Mouse (Mus musculus): ENCODE data around the gene Vps26c. TPM values are rescaled to one million over a fixed set of nuclear protein-coding genes. Genes with fewer than 3 reads are reported as not detected.
A peak's percentile ranks its signal among the peaks of the same experiment; 100 is the strongest.

Vps26c gene
- polyA plus RNA-seq (2015; fragmentation: Nextera tagmentation; extraction: Ambion mirVana): 90.0 and 93.4 TPM in 2 replicates

GRCm38 (mm10) chr16:94526344-94527151, at the start of gene Vps26c:
TSS of gene Vps26c (minus strand) at chr16:94526830.
- H3K27me3 ChIP-seq (replicated peaks): no peaks in the 10 kb centered on the region
- WGBS: under 1% methylated on average over 93 of the region's 93 CpGs

GRCm38 (mm10) chr16:94575757-94576156, 49.1 kb upstream of the Vps26c start:
- Histone ChIP-seq H3K9ac (replicated peaks) (no peak overlapping the region), H3K27ac (replicated peaks) (no peak overlapping the region), H3K9me3 (replicated peaks) (no peaks in the 10 kb centered on the region), H3K4me1 (peaks cover 63% of the 10 kb centered on the region), H3K4me2 (no peak overlapping the region), H3K36me3 (no peaks in the 10 kb centered on the region), H3K27me3 (replicated peaks) (no peaks in the 10 kb centered on the region), H3K4me3 (replicated peaks) (no peak overlapping the region)
- no peak for ATAC-seq (ENCODE audit: low FRiP score)
- WGBS: 70% methylated on average over 5 of the region's 5 CpGs

More at GRCm38 (mm10) chr16:94526344-94527151, at the start of gene Vps26c:
- Histone ChIP-seq H3K4me3 (replicated peaks) (peak within 1 kb of the TSS; percentile 67), H3K4me1 (peaks cover 37% of the 10 kb centered on the region), H3K9ac (replicated peaks) (peak within 1 kb of the TSS; percentile 70), H3K36me3 (no peaks in the 10 kb centered on the region), H3K27ac (replicated peaks) (peak within 1 kb of the TSS; percentile 97), H3K4me2 (peak within 1 kb of the TSS; percentile 69), H3K9me3 (replicated peaks) (no peaks in the 10 kb centered on the region)
- peak; percentile 92 for ATAC-seq (ENCODE audit: low FRiP score)

- Histone ChIP-seq H3K4me3 (replicated peaks) (no peak overlapping the region), H3K9ac (replicated peaks) (no peak overlapping the region), H3K36me3 (no peaks in the 10 kb centered on the region), H3K4me1 (peaks cover 59% of the 10 kb centered on the region), H3K4me2 (no peak overlapping the region), H3K27ac (replicated peaks) (no peak overlapping the region), H3K27me3 (replicated peaks) (no peaks in the 10 kb centered on the region), H3K9me3 (replicated peaks) (no peaks in the 10 kb centered on the region)
- no peak for ATAC-seq (ENCODE audit: low FRiP score)
Measured at GRCm38 (mm10) chr16:94574718-94575094, 48.1 kb upstream of the Vps26c start.

- H3K9me3 ChIP-seq (replicated peaks): no peaks in the 10 kb centered on the region
- ATAC-seq (ENCODE audit: low FRiP score): no peak
- no peak overlapping the region for H3K4me2 ChIP-seq
- no peak overlapping the region for H3K4me3 ChIP-seq (replicated peaks)
- no peak overlapping the region for H3K27ac ChIP-seq (replicated peaks)
- H3K27me3 ChIP-seq (replicated peaks): no peaks in the 10 kb centered on the region
- H3K9ac ChIP-seq (replicated peaks): no peak overlapping the region
- WGBS: 83% methylated on average over 3 of the region's 3 CpGs
- no peaks in the 10 kb centered on the region for H3K36me3 ChIP-seq
- H3K4me1 ChIP-seq: peaks cover 55% of the 10 kb centered on the region
Measured at GRCm38 (mm10) chr16:94574025-94574717, 47.5 kb upstream of the Vps26c start.

GRCm38 (mm10) chr16:94572422-94572821, 45.8 kb upstream of the Vps26c start:
- 57% methylated on average over 2 of the region's 2 CpGs for WGBS
- Histone ChIP-seq H3K4me3 (replicated peaks) (peak overlapping the region; percentile 16), H3K36me3 (no peaks in the 10 kb centered on the region), H3K27ac (replicated peaks) (no peak overlapping the region), H3K4me1 (peaks cover 57% of the 10 kb centered on the region), H3K9me3 (replicated peaks) (no peaks in the 10 kb centered on the region), H3K9ac (replicated peaks) (peak overlapping the region; percentile 32; the same call in 1 of the 2 replicates), H3K4me2 (peak overlapping the region; percentile 40), H3K27me3 (replicated peaks) (no peaks in the 10 kb centered on the region)
- ATAC-seq (ENCODE audit: low FRiP score): no peak

GRCm38 (mm10) chr16:94571111-94571993, 44.7 kb upstream of the Vps26c start:
- WGBS: 25% methylated on average over 10 of the region's 10 CpGs
- no peak for ATAC-seq (ENCODE audit: low FRiP score)
- H3K27ac ChIP-seq (replicated peaks): peak overlapping the region; percentile 100
- H3K9me3 ChIP-seq (replicated peaks): no peaks in the 10 kb centered on the region
- H3K4me2 ChIP-seq: peak overlapping the region; percentile 75
- peak overlapping the region; percentile 98 for H3K9ac ChIP-seq (replicated peaks)
- peaks cover 48% of the 10 kb centered on the region for H3K4me1 ChIP-seq
- no peaks in the 10 kb centered on the region for H3K36me3 ChIP-seq
- H3K4me3 ChIP-seq (replicated peaks): peak overlapping the region; percentile 97
- H3K27me3 ChIP-seq (replicated peaks): no peaks in the 10 kb centered on the region

- Histone ChIP-seq H3K9me3 (replicated peaks) (no peaks in the 10 kb centered on the region), H3K4me3 (replicated peaks) (peak overlapping the region; percentile 97), H3K4me2 (peak overlapping the region; percentile 75), H3K4me1 (peaks cover 41% of the 10 kb centered on the region), H3K9ac (replicated peaks) (peak overlapping the region; percentile 98), H3K27me3 (replicated peaks) (no peaks in the 10 kb centered on the region), H3K36me3 (no peaks in the 10 kb centered on the region), H3K27ac (replicated peaks) (peak overlapping the region; percentile 100)
- under 1% methylated on average over 61 of the region's 88 CpGs for WGBS
- ATAC-seq (ENCODE audit: low FRiP score): peak; percentile 4; the same call in 1 of the 2 replicates
Measured at GRCm38 (mm10) chr16:94570361-94571041, 43.9 kb upstream of the Vps26c start.

GRCm38 (mm10) chr16:94569229-94570176, 42.9 kb upstream of the Vps26c start, which contains the start of gene Dyrk1a:
TSS of gene Dyrk1a (plus strand) at chr16:94570010.
- no peaks in the 10 kb centered on the region for H3K9me3 ChIP-seq (replicated peaks)
- peak within 1 kb of the TSS; percentile 100 for H3K27ac ChIP-seq (replicated peaks)
- peak within 1 kb of the TSS; percentile 75 for H3K4me2 ChIP-seq
- peak; percentile 95 for ATAC-seq (ENCODE audit: low FRiP score)
- H3K9ac ChIP-seq (replicated peaks): peak within 1 kb of the TSS; percentile 98
- peaks cover 35% of the 10 kb centered on the region for H3K4me1 ChIP-seq
- no peaks in the 10 kb centered on the region for H3K36me3 ChIP-seq
- no peaks in the 10 kb centered on the region for H3K27me3 ChIP-seq (replicated peaks)
- H3K4me3 ChIP-seq (replicated peaks): peak within 1 kb of the TSS; percentile 97
- under 1% methylated on average over 117 of the region's 133 CpGs for WGBS

- Histone ChIP-seq H3K9me3 (replicated peaks) (no peaks in the 10 kb centered on the region), H3K27ac (replicated peaks) (peak overlapping the region; percentile 100), H3K27me3 (replicated peaks) (no peaks in the 10 kb centered on the region), H3K36me3 (no peaks in the 10 kb centered on the region), H3K4me2 (peak overlapping the region; percentile 55), H3K4me3 (replicated peaks) (peak overlapping the region; percentile 97), H3K9ac (replicated peaks) (peak overlapping the region; percentile 72), H3K4me1 (peaks cover 27% of the 10 kb centered on the region)
- ATAC-seq (ENCODE audit: low FRiP score): peak; percentile 82
- 2% methylated on average over 25 of the region's 53 CpGs for WGBS
Measured at GRCm38 (mm10) chr16:94568335-94569228, 42.0 kb upstream of the Vps26c start.

Data from neural tube, embryonic 15.5 days (tissue).